Mouse (Mus musculus): ENCODE data around the gene Samm50. TPM values are rescaled to one million over a fixed set of nuclear protein-coding genes. Genes with fewer than 3 reads are reported as not detected.
A peak's percentile ranks its signal among the peaks of the same experiment; 100 is the strongest.

Gene Samm50
- polyA plus RNA-seq, 1 experiment, result 20.4 TPM

GRCm38 (mm10) chr15:84232609-84233008 lies 40.6 kb downstream of the Samm50 start:
- WGBS, result 32% methylated on average over 8 of the region's 8 CpGs
- DNase-seq (ENCODE audit: low read depth, low spot score), result no peak

DNA sequence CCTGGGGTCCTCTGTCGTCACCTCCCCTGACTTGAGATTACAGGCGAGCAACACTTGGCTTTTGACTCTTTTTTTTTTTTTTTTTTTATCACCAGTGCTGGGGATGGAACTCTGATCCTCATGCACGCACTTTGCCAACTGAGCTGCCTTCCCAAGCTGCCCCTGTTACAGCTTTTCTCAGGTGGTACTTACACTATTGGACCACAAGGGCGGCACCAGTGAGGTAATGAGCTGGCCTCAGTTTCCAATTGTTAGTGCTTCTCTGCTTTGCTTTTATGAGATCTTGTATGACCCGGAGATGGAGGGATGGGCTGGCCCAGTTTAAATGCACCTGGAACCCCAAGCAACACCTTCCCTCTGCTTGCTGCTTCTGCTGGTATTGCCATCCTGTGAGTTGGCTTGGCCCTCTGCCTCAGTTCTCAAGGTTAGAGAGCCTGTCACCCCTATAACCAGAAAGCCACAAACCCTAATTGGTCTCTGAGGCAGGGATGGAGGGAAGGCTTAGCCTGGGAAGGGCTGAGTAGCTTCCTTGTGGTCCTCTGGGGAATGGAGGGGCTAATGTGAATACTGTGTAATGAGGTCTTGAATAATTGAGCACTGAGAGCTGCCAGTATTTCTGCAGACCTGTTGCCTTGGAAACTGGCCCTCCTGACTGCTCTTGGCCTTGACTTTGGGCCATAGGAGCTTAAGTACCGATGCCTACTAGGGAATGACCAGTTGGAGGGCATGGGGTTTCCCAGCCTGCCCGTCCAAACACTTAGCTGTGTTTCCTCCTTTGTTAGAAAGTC lies 42.9 kb downstream of the Samm50 start:
- WGBS, result 84% methylated on average over 7 of the region's 7 CpGs
- no peak for DNase-seq (ENCODE audit: low read depth, low spot score)

DNA sequence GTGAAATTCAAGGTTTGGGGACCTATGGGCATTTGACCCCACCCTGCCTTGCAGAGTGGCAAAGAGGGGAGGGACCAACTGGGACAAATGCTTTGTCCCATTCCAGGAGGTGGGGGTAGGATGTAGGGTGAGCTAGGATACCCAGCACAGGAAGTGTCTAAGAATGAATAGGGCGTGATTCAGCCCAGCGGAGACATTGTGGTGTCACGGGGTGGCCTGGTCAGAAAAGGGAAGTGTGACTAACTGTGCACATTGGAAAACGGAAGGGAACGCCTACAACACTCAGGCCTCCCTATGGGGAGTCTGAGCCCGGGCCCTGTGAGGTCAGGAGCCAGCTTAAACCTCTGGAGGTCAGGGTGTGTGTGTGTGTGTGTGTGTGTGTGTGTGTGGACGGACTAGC lies 43.6 kb downstream of the Samm50 start:
- DNase-seq (ENCODE audit: low read depth, low spot score), result no peak
- 71% methylated on average over 7 of the region's 7 CpGs for WGBS

DNA sequence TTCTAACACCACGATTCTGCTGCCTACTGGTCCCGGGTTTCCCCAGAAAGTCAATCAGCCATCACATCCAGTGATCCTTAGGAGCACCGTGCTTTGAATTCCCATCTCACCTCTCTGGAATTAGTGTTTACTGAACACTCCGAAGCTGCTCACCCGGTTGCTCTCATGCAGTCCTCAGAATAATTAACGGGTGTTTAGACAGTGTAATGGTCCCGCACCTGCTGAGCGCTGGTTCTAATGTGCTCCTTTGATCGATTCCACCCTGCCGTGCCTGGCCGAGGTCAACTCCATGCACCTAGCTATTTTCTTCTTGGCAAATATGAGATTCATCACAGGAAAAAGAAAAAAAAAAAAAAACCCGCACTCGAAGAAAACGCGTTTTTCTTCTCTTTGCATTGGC lies 46.5 kb downstream of the Samm50 start:
- WGBS, result 22% methylated on average over 15 of the region's 15 CpGs

GRCm38 (mm10) chr15:84238991-84239401 lies 47.0 kb downstream of the Samm50 start:
- 13% methylated on average over 16 of the region's 16 CpGs for WGBS
- no peak for DNase-seq (ENCODE audit: low read depth, low spot score)

More for the DNA sequence above, 46.5 kb downstream of the Samm50 start:
- no peak for DNase-seq (ENCODE audit: low read depth, low spot score)

- no peak for DNase-seq (ENCODE audit: low read depth, low spot score)
- WGBS, result 60% methylated on average over 7 of the region's 7 CpGs
Measured at GRCm38 (mm10) chr15:84241520-84241919, 49.5 kb downstream of the Samm50 start.

DNA sequence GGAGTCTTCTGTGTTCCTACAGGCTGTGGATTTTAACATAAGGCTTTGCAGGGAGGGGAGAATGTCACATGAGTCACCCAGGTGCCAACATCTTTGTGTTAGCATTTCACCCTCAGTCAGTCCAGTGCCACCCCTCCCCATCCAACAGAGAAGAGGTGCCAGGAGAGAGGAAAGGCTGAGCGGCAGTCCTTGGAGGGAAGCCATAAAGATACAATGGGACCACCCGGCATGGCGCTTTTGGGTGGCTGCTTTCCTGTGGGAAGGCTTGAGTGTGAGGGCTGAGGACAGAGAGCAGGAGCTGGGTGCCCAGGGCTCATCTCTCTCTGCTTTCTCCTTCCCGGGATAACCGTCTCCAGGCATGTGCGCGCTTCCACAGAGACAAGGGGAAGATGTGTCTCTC lies 53.1 kb downstream of the Samm50 start:
- DNase-seq (ENCODE audit: low read depth, low spot score), result no peak
- WGBS, result 76% methylated on average over 7 of the region's 7 CpGs

DNA sequence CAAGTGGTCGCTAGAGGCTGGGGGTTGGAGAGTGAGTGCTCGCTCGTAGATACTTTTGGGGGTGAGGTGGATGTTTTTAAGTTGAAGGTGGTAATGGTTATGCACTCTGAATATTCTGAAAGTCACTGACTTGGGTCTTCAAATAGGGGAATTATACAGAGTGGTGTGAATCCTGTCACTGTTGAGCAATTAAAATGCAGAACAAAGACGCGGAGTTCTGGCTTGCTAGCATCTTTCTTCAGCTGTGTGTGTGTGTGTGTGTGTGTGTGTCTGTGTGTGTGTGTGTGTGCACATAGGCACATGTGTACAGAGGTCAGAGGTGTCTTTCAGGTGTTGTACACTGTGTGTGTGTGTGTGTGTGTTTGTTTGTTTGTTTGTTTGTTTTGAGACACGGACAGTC lies 54.2 kb downstream of the Samm50 start:
- WGBS, result 86% methylated on average over 6 of the region's 6 CpGs
- no peak for DNase-seq (ENCODE audit: low read depth, low spot score)

- WGBS, result 93% methylated on average over 3 of the region's 3 CpGs
- DNase-seq (ENCODE audit: low read depth, low spot score), result no peak
Measured at GRCm38 (mm10) chr15:84247309-84247708, 55.3 kb downstream of the Samm50 start.

- 59% methylated on average over 13 of the region's 13 CpGs for WGBS
- DNase-seq (ENCODE audit: low read depth, low spot score), result no peak
Measured at GRCm38 (mm10) chr15:84251227-84251626, 59.2 kb downstream of the Samm50 start.

DNA sequence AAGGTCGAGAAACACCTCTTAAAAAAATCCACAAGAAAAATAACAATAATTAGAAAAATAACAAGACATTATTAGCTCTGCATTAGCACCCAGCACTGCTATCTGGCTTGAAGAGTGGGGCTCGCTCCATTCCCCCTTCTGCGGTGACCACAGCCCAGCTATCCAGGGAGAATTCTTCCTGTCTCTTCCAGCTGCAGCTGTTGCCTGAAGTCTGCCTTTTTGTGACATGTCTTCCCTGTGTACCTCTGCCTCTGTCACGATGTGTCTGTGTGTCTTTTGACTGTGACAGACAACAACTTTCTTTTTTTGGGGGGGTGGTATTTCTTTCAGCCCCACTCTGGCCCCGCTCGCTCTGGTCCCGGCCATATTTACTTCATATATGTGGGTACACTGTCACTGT lies 60.6 kb downstream of the Samm50 start:
- 85% methylated on average over 7 of the region's 7 CpGs for WGBS
- DNase-seq (ENCODE audit: low read depth, low spot score), result no peak

DNA sequence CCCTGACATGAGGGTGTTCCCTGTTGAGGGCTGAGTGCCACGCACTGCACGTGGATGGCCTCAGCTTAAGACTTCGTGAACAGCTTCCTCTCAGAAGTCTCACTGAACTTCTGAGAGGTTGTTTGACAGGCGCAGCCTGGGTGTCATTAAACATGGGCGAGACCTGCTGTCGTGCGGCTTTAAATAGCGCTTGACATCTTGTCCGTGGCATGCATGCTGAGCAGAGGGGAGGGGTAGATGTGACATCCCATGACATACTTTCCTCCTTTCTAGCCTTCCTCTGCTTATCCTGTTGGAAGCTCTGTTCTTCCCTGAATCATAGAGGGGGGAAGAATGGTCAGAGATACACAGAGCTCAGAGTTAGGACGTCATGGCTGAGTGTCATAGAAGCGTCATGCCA lies 61.7 kb downstream of the Samm50 start:
- 17% methylated on average over 11 of the region's 11 CpGs for WGBS
- no peak for DNase-seq (ENCODE audit: low read depth, low spot score)

GRCm38 (mm10) chr15:84254387-84254786 lies 62.3 kb downstream of the Samm50 start:
- no peak for DNase-seq (ENCODE audit: low read depth, low spot score)
- WGBS, result 52% methylated on average over 8 of the region's 8 CpGs

DNA sequence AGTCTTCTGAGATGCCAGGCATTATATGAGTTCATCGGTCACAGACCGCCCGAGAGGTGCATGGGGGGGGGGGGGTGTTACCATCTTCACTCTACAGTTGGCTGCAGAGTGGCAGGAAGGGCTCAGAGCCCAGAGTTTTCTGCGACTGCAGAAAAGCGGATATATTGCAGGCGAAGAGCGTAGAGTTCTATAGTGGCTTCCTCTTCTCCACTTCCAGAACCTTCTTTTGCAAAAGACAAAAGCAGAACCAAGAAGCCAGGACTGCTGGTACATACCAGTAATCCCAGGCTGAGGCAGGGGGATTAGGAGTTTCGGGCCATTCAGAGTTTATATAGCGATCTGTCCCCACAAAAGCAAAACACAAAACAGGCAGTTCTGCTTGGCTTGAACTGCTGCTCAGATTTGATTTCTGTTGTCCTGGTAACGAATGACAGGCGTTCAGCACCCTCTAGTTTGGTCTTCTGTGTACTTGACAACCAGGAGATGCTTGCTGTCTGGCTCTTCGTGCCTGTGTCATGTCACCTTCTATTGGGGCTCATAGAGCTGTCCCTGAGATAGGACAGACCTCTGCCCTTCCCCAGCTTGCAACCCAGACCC lies 64.3 kb downstream of the Samm50 start:
- WGBS, result 67% methylated on average over 12 of the region's 12 CpGs
- no peak for DNase-seq (ENCODE audit: low read depth, low spot score)

- 88% methylated on average over 5 of the region's 5 CpGs for WGBS
- no peak for DNase-seq (ENCODE audit: low read depth, low spot score)
Measured at GRCm38 (mm10) chr15:84256864-84257263, 64.8 kb downstream of the Samm50 start.

DNA sequence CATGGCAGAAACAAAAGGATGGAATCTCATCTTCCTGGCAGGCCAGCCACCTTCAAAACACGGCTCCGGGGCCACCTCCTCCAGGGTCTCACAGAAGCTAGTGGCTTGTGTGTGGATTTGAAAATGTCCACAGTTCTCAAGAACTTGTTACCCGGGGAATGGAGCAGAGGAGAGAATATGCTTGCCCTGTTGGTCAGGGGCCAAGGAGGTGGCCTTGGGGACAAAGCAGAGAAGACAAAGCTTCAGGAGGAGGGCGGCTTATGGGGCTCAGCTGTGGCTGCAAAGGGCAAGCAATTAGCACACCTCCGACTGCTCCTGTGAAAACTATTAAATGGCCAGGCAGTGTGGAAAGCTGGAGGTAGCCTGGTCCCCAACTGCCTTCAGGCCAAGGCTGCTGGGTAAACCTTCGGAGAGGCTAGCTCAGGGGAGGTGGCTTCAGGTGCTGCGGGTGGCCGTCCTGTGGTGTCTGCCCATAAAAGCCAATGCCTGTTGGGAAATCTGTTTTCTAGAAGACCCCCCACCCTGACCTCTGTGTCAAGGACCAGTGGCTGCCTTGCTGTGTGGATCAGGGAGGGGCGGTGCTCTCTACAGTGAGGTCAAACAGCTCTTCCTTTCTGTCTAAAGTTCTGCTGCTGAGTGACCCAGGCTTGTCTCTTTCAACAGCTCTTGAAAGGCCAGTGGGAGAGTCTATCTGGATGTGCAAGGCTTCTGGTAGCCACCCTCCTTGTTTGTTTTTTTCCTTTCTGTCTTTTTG lies 66.7 kb downstream of the Samm50 start:
- WGBS, result 71% methylated on average over 9 of the region's 9 CpGs
- no peak for DNase-seq (ENCODE audit: low read depth, low spot score)

DNA sequence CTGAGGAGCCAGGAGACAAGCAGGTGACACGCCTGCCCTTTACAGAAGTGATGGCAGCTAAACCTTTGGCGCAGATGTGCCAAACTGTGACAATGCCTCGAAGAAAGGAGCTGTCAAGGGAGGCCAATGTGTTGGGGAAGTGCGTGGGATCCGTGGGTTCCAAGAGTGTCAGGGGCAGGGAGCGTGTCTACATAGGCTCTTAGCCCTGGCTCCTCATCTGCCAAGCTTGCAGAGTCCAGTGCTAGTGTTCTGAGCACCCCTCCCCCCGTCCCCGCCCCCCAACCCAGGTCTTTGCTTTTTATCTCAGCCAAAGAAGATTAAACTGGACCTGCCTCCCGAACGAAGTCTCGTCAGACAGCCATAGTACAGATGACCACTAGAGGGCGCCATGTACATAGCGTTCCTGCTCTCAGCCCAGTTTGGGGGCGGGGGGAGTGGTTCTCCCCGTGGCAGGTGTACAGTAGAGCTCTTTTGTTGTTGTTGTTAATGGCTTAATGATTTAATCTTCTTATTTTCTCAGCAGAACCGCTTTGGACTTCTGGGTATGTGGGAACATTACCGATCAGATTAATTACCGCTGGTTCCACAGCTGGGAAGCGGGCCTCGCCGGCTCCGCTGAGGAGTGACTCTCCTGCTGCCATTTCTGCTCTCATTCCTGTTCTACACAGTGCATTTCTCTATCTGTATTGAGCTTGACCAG lies 68.2 kb downstream of the Samm50 start:
- DNase-seq (ENCODE audit: low read depth, low spot score), result peak; percentile 11
- WGBS, result 44% methylated on average over 22 of the region's 22 CpGs

DNA sequence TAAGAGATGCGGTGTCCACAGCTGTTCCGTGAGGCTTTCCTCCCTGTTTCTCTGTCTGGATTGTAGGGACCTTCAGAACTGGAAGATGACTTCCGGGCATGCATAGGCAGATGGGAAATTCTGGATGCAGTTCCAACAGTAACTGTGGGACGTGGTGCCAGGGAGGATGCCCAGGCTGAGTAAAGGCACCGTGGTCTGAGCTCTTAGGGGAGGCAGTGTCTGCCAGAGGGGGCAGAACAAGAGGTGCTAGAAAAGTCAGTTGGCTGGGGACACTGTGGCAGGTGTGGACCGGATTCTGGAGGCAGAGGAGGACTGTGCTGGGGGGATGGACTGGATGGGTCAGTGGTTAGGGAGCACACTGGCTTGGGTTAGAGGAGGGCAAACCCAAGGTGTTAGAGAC lies 70.6 kb downstream of the Samm50 start:
- DNase-seq (ENCODE audit: low read depth, low spot score), result no peak
- 92% methylated on average over 6 of the region's 6 CpGs for WGBS

GRCm38 (mm10) chr15:84263573-84263972 lies 71.5 kb downstream of the Samm50 start:
- 61% methylated on average over 2 of the region's 2 CpGs for WGBS
- DNase-seq (ENCODE audit: low read depth, low spot score), result no peak

DNA sequence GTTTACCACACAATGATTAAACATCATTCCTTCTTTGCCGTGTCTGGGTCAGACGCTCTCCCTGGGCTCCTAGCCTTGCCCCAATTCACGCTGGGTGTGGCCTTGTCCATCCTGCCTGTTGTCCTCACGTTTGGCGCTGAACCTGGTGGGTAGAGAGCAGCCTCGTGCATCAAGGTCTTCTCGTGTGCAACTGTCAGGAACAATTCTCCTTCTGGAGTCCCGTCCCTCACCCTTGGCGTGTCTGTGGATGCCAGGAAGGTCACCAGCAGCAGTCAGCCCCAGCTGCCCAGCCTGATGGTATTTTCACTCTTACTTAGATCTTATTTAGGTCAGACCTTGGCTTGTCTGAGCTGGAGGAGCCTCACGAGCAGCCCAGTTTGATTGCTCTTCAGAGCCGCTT lies 73.1 kb downstream of the Samm50 start:
- no peak for DNase-seq (ENCODE audit: low read depth, low spot score)
- WGBS, result 59% methylated on average over 11 of the region's 11 CpGs

Measured in large intestine, adult 2 months (tissue).